Mouse (Mus musculus): ENCODE measurements at regions not wholly inside any gene's neighbourhood (a gene's known extent, or its start where the extent isn't known, plus 50 kb on each side); places are given as distances from the start of the nearest gene placed in this dataset.

DNA sequence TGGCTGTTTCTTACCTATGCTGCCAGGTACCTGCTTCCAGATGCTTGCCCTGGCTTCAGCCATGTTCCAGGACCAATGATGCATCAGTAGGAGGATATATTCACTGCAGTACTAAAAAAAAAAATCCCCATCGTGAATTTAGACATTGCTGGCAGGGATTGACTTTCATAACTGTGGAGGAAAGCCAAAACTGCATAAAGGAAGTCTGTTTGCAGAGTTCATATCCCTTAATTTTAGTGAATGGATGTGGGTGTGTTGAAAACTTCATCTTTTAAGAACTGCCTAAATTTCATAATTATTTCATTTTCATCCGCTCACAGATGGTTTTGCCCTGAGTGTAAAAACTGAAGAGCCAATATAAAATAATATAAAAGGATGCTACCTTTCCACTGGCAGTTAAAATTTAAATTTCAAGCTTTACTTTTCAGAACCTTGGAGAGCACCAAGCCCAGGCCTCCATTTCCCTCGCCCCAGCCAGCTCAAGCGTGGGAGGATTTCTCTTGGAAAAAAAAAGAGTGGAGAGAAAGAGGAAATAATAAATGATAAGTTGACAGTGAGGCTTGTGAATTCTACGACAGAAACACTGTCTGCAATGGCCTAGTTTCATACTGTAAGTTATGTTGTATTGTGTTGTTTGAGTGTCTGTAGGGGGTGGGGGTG is 50.3 kb upstream of the Akt3 start:
- no peak for TF ChIP-seq CTCF (IDR thresholded peaks at IDR 0.05; ENCODE audit: low read depth)
- no peak for TF ChIP-seq EP300 (IDR thresholded peaks at IDR 0.05; ENCODE audit: low read depth)
